ENCODE assay signal across 11 mouse cellular contexts in genomic region chr7:75612683-75613053, GRCm38 (mm10).
DNase-seq lines count a peak whose midpoint lies in the region; ATAC-seq and TF ChIP-seq lines count a peak whose summit lies in the region.
"Had no signal": no experiment of that assay in that cellular context is flagged by ENCODE, and none has a peak within 500 bp of the region (broad histone marks: within the 10 kb centered on the region; RNA-seq: fewer than 3 reads in every experiment).

No protein-coding gene starts in this region.

- no peaks in the 10 kb centered on the region for H3K4me1 ChIP-seq in kidney, postnatal 0 days (replicated peaks; ENCODE audit: insufficient read depth, low read length)
- H3K4me1 ChIP-seq in heart, embryonic 12.5 days (replicated peaks): peaks cover 55% of the 10 kb centered on the region
- peaks cover 83% of the 10 kb centered on the region for H3K4me1 ChIP-seq in liver, embryonic 13.5 days (replicated peaks)
- H3K4me1 ChIP-seq: hindbrain, embryonic 10.5 days; midbrain, embryonic 10.5 days had no signal

- no peaks in the 10 kb centered on the region for H3K9me3 ChIP-seq in kidney, postnatal 0 days (replicated peaks; ENCODE audit: low read length)
- no peaks in the 10 kb centered on the region for H3K9me3 ChIP-seq in heart, embryonic 12.5 days (replicated peaks)
- no peaks in the 10 kb centered on the region for H3K9me3 ChIP-seq in liver, embryonic 13.5 days (replicated peaks)
- H3K9me3 ChIP-seq: hindbrain, embryonic 10.5 days; midbrain, embryonic 10.5 days had no signal

- 0 out of 2 replicates have a peak overlapping the region, but pooled peaks have one; percentile 44 for H3K27ac ChIP-seq in kidney, postnatal 0 days
- H3K27ac ChIP-seq in heart, embryonic 12.5 days (ENCODE audit: poor library complexity, severe bottlenecking): peak overlapping the region; percentile 88
- H3K27ac ChIP-seq in liver, embryonic 13.5 days: peak overlapping the region; percentile 94
- H3K27ac ChIP-seq: hindbrain, embryonic 10.5 days; midbrain, embryonic 10.5 days had no signal

- no peak overlapping the region for H3K9ac ChIP-seq in kidney, postnatal 0 days (ENCODE audit: low read depth, low read length)
- peak overlapping the region; percentile 71 for H3K9ac ChIP-seq in heart, embryonic 12.5 days
- peak overlapping the region; percentile 79 for H3K9ac ChIP-seq in liver, embryonic 13.5 days
- H3K9ac ChIP-seq: forebrain, postnatal 0 days had no signal

- H3K4me2 ChIP-seq in kidney, postnatal 0 days (ENCODE audit: low read length): peak overlapping the region; percentile 27
- peak overlapping the region; percentile 52 for H3K4me2 ChIP-seq in heart, embryonic 12.5 days
- peak overlapping the region; percentile 65 for H3K4me2 ChIP-seq in liver, embryonic 13.5 days

- no peaks in the 10 kb centered on the region for H3K27me3 ChIP-seq in kidney, postnatal 0 days (ENCODE audit: insufficient read depth, low read length)
- no peaks in the 10 kb centered on the region for H3K27me3 ChIP-seq in heart, embryonic 12.5 days (replicated peaks)
- H3K27me3 ChIP-seq in liver, embryonic 13.5 days: no peaks in the 10 kb centered on the region

- no peak for TF ChIP-seq CTCF in kidney, postnatal 0 days (IDR thresholded peaks at IDR 0.05; ENCODE audit: low read depth)

- peaks cover 26% of the 10 kb centered on the region; the same call in 1 of the 2 replicates for H3K36me3 ChIP-seq in kidney, postnatal 0 days (ENCODE audit: insufficient read depth, low read length)
- peaks cover 52% of the 10 kb centered on the region for H3K36me3 ChIP-seq in heart, embryonic 12.5 days
- H3K36me3 ChIP-seq in liver, embryonic 13.5 days: peaks cover 60% of the 10 kb centered on the region

- no peak for ATAC-seq in kidney, postnatal 0 days (replicated peaks; ENCODE audit: low FRiP score, low read depth)
- ATAC-seq in heart, embryonic 12.5 days (ENCODE audit: insufficient number of reproducible peaks, low FRiP score): no peak
- ATAC-seq in liver, embryonic 13.5 days (ENCODE audit: low read depth): no peak
- no peak for ATAC-seq in frontal cortex, adult (ENCODE audit: low TSS enrichment)

- no peak for DNase-seq in kidney, postnatal 0 days (ENCODE audit: low spot score)
- no peak for DNase-seq in kidney, postnatal 10 days
- DNase-seq in c-Kit-positive CD71-positive TER-119-positive erythroid progenitor cells, embryonic 14.5 days (ENCODE audit: low spot score): peak; percentile 35
- no peak for DNase-seq in liver, embryonic 13.5 days
- no peak for DNase-seq in frontal cortex, postnatal 14 days (ENCODE audit: low spot score in 2 of 2)
- DNase-seq in spleen, postnatal 14 days (ENCODE audit: low spot score in 2 of 2): no peak
- DNase-seq: forebrain, postnatal 0 days had no signal

- H3K4me3 ChIP-seq in kidney, postnatal 0 days (replicated peaks; ENCODE audit: low read depth, low read length): peak overlapping the region; percentile 4; the same call in 1 of the 2 replicates
- H3K4me3 ChIP-seq in heart, embryonic 12.5 days: peak overlapping the region; percentile 46
- H3K4me3 ChIP-seq in liver, embryonic 13.5 days (replicated peaks): peak overlapping the region; percentile 66
- H3K4me3 ChIP-seq: hindbrain, embryonic 10.5 days; midbrain, embryonic 10.5 days had no signal

Comparison
In these comparisons a context has a peak if more than half of its experiments do, and no peak if none do; other contexts are left out.
1. H3K27ac ChIP-seq: peak in every context shown above with its lines; median percentile 94 in liver, embryonic 13.5 days; 88 in heart, embryonic 12.5 days; 44 in kidney, postnatal 0 days.
2. H3K4me3 ChIP-seq: peak in every context shown above with its lines; median percentile 66 in liver, embryonic 13.5 days; 46 in heart, embryonic 12.5 days; 4 in kidney, postnatal 0 days.